Mouse (Mus musculus) layer of hippocampus, postnatal 36 days (tissue): Measurements from ENCODE around the gene Esr2. TPM values are rescaled to one million over a fixed set of nuclear protein-coding genes. Genes with fewer than 3 reads are reported as not detected.
"Not testable (repeated sequence)": the region's sequence is repeated elsewhere in the genome, so short reads cannot be mapped to it uniquely, and the experiment has no call there.

Experiments used
- DNase-seq, 2 experiments: peaks; one replicate each; pipeline ENCODE4 v3.0.0; 2022
- total RNA-seq, 2 experiments: library from RNA; stranded (reverse); gene quantifications; 2 replicates each; pipeline ENCODE4 v1.2.3; 2021

The Esr2 gene
- total RNA-seq, 2 experiments from 2014 or later = 0.13 to 0.25 TPM

DNA sequence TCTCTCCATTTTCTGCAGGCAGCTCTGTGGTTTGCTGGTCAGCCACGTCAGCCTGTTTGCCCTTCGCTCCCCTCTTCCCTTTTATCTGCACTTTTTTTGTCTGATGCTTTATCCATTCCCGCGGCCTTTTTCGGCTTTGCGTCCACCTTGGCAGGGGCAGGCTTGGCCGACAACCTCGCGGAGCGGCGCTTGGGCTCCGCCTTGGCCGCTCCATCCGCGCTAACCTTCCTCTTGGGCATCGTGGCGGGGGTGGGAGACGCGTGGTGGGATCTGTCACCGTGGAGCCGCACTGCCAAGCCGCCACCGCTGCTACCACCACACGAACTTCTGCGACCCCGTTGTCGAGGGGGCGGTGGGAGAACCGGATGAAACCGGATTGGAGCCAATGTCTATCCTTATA, 24.7 kb downstream of the Esr2 start:
- DNase-seq = not testable (repeated sequence)

DNA sequence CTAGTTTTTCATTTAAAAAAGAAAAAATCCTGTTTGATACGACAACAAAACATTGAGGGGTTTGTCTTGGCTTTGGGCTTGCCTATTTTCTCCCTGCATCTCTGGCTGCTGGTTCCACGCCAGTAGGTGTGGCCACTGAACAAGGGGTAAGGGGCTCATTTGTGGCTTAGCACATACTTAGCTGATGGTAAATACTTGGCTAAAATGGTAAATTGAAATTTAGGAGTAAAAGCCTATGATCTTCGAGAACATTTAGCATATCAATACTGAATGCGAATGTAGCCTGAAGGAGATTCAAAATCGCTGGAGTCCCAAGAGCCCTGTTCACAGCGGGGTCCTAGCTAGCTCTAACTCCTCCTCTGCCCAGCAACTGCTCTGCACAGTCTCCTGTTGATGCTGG, 40.4 kb downstream of the Esr2 start:
- no peak for DNase-seq

DNA sequence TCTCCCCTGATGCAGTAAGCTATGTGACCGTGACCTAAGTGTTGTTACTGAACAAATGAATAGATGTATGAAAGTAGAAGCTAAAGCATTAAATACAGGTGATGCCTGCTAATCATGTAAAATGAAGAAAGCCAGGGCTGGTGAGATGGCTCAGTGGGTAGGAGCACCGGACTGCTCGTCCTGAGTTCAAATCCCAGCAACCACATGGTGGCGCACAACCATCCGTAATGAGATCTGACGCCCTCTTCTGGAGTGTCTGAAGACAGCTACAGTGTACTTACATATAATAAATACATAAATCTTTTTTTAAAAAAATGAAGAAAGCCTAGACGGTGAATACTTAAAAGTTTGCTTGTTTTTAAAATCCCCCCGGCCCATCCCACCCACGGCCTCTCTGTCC, 44.0 kb downstream of the Esr2 start:
- DNase-seq = not testable (repeated sequence)

DNA sequence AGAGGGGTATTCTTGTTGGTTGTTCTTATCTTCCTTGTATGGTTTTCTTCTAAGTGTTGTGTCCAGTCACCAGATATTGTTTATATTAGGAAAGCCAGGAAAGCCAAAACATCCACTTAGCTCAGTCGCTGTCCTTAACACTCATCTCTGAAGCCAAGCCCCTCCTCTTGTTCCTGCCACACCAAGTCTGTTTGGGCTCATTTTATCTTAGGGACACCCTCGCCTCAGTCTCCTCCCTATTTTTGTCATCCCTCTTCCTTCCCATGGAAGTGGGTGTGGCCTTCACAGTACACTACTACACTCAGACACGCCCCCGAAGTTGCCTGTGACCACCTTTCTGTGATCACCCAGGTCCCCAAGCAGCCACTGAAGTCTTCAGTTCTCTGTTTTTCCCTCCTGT, 44.5 kb downstream of the Esr2 start:
- no peak for DNase-seq

DNA sequence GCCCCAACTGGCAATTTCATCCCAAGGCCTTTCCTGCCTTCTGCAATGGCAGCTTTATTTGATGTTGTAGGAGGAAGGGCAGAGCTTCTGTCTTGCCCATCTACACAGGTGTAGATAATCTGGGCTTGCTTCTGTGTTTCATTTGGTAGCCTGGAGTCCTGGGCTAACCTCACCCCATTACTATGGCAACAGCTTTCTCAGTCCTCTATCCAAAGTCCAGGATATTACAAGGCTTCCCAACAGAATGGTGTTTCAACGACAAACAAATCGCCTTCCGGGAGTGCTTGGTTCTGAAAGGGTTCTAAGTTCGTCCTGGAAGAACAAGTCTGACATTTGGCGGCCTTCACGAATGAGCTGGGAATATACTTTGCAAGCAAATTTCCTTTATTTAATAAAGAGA, 46.2 kb downstream of the Esr2 start:
- DNase-seq = no peak

DNA sequence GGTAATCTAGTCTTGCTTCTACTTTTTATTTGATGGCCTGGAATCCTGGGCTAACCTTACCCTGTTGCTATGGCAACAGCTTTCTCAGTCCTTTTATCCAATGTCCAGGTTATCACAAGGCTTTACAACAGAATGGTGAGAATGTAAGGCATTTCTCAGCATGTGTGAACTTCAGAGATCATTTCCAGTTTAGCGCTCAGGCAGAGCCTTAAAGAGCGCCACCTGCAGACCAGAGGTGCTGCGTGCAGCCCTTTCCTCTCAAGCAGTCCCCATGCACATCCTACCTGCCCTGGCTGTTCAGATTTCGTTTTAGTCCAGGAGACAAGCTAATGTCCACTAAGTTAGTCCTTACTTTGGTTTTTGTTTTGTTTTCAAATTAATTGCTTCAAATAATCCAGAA, 46.8 kb downstream of the Esr2 start:
- DNase-seq = no peak

DNA sequence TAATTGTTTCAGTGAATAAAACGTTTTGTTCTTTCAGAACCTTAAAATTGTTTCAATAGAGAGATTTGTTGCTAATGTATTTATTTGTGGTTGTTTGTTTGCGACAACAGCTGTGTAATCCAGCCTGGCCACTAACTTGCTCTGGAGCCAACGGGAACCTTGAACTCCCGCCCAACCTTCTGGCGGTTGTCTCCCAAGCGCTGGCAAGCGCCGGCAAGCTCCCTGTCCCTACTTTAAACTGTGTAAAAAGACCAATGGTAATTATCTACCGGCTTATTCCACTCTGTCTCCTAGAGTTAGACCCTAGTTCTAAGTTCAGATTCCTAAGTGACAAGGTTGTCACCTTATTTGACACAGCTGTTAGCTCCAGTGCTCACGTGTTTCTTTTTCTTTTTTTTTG, 48.2 kb downstream of the Esr2 start:
- DNase-seq = peak; percentile 11 to 27

DNA sequence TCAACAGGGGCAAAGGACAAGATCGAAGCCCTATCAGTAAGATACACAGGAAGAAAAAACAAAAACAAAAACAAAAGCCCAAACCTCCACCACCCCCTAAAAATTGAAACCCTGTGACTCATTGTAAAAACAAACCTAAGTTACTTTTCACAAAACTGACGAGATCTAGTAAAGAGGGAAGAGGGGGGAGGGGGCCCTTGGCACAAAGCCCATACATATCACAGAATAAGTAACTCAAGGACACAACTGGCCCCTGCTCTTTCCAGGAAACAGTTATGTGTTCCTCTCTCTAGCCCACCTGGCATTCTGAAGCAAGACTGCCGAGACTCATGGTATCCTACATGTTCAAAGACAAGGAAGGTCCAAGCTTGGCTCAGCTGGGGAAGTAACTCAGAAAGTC, 48.8 kb downstream of the Esr2 start:
- DNase-seq = no peak

DNA sequence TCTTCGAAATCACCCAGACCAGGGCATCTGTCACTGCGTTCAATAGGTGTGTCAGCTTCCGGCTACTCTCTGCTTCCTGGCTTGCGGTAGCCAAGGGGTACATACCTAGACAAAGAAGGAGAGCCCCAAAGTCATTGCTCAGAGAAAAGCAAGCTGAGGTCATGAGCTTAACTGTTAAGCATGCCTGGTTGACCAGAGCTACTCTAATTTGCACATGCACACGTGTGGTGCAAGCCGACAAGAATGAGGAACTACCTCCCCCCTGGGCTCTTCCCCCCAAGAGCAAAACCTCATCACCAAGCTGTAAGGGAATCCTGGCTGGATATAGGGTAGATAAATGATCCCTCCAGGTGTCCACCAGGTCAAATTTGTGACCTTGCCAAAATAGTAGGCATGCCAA, 53.8 kb downstream of the Esr2 start:
- DNase-seq = no peak

DNA sequence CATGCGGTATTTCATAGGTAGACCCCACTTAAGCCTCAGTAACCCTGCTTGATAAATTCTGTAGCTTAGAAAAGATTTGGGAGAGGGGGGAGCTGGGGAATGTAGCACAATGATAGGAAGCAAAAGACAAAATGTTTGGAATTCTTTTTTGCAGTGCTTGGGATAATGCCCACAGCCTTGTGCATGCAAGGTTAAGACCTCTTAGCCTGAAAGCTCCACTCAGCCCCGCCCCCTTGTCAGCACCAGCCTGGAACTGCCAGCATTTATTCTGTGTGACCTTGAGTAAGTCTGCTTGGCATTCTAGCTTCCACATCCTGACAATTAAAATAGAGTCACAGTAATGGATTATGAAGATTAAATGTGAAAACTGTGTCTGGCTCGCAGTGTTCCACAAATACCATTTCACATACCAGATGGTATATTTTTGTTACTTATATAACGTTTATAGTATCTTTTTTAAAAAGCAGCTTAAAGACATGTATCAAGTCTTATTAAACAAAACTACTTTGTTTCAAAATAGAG, 59.4 kb downstream of the Esr2 start:
- DNase-seq = no peak

DNA sequence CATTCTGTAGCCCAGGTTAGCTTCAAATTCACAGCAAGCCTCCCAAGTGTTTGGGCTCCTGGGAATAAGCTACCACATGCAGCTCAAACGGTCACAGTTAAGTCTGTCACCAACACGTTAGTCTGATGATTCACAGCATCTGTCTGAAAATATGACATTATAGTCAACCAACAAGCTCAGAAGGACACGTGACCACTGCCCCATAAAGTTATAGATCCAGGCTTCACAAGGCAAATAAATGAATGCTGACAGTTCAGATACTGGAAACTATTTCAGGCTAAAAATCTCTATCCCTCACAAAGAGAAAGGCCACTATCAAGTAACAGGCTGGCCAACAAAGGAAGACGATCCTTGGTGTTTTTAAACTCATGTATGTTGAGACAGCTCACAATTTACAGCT, 60.5 kb downstream of the Esr2 start:
- DNase-seq = no peak

DNA sequence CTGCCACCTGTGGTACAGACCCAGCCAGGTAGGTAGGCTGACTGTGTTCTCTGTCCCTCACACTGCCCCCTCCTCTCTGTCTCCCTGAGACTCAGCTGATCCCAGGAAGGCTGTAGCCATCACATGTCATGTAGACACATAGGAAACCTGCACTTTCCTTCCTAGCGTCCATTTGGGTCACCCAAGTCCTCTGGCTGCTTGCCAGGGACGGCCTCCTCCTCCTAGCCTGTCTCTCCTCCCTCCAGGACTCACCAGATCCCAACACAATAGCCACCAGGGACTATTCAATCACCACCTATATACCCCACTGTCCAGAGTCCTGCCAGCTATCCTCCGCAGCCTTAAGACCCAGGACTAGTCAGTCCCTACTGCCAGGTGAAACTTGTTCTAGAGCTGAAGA, 66.0 kb downstream of the Esr2 start:
- DNase-seq = no peak

DNA sequence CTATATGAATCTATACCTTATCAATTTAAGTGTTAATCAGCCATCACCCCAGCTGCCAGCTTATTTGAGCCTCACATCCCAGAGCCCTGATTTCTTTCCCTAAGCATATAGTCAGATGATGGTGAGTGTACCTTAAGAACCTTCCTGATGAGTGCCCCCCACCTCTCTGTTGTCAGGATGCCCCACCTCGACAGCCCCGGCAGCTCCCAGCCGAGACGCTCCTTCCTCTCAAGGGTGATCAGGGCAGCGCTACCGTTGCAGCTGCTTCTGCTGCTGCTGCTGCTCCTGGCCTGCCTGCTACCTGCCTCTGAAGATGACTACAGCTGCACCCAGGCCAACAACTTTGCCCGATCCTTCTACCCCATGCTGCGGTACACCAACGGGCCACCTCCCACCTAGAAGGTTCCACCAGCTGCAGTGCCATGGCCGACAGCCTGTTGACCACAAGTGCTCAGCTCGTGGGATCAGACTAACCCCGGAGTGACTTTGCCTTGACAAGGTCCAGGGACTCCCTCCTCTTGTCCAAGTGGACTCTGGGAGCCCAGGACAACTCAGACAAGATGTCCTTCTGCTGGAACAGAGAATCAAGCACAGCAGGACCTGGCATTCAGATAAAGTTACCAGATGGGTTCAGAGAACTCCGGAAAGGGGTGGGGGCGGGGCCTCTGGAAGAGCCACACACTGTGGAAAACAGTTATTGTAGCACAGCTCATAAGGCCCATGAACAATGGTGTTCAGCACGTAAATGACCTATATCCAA, 67.2 kb downstream of the Esr2 start:
- DNase-seq = no peak

DNA sequence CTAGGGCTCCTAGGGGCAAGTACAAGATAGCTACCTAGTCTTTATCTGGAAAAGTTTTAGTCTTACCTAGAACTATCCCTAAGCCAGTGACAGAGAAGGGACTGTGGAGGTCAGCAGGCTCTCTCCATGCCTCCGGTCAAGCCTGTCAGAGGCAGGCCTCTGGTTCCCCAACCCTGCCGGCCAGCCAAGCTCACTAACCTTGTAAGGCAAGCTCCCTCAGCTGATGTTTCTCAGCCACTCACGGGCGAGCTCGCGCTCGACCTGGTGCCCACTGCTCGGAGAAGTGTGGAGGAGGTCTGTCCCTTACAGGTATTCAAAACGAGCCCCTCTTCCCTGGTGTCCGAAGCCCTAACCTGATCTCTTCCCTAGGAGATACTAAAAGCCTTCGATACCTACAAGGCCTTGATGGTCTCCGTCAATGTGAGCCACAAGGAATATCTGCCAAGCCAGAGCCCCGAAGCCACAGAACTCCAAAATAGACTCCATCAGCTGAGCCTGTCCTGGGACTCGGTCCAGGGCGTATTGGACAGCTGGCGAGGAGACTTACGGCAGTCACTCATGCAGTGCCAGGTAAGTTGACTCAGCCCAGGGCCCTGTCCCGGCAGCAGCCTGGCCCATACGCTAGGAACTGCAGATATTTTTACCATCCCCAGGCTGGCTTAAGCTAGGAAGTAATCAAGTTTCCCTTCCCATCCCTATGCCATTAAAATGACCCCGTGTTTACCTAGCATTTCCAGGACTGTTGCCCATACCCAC, 72.3 kb downstream of the Esr2 start:
- DNase-seq = no peak

DNA sequence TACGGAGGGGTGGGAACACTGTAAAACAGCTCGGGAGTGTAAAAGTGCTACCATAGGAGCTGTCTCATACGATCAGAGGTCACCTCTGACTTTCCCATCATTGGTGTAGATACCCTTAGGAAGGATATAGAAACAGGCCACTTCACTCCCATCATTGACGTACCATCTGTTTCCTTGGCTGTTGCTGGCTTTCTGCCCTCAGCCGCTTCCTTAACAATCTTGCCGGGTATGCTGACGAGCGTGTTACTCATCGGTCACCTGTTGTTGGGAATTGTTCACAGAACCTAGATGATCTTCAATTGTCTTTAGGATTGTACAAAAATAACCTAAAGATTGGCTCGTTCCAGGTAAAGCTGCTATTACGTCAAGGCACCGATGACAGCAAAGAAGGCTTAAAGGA, 74.4 kb downstream of the Esr2 start:
- DNase-seq = peak; percentile 28 to 30

DNA sequence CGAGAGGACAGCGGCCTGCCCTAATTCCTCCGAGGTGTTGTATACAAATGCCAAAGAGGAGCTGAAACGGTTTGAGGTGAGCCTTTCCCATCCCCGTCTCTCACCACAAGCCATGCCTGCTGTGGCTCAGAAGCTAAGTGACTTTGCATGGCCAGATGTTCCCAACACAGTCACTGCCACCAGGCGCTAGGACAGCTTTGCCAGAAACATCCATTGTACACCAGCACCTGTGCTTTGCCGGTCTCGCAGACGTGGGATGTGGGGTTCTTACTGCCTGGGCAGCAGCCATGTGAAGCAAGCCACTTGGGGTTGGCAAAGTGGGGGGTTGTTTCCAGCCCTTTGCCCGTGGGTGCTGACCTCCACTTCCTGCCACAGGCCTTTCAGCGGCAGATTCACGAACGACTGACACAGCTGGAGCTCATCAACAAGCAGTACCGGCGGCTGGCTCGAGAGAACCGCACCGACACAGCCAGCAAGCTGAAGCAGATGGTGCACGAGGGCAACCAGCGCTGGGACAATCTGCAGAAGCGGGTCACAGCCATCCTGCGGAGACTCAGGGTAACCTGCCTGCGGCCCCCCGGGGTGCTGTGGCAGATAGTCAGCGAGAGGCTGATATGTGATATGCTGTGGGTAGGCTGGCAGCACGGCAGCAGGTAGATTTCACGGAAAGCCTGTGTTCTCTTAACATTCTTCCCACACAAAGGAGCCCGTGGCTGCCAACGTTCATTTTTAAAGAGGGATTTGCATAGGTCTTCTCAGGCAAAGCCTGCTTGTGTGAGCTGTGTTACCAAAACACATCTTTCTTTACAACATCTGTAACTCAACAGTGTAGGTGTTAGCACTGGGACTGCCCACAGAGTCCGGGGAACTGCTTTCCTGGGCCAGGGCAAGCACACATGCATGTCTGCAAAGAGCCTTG, 81.7 kb downstream of the Esr2 start:
- no peak for DNase-seq

DNA sequence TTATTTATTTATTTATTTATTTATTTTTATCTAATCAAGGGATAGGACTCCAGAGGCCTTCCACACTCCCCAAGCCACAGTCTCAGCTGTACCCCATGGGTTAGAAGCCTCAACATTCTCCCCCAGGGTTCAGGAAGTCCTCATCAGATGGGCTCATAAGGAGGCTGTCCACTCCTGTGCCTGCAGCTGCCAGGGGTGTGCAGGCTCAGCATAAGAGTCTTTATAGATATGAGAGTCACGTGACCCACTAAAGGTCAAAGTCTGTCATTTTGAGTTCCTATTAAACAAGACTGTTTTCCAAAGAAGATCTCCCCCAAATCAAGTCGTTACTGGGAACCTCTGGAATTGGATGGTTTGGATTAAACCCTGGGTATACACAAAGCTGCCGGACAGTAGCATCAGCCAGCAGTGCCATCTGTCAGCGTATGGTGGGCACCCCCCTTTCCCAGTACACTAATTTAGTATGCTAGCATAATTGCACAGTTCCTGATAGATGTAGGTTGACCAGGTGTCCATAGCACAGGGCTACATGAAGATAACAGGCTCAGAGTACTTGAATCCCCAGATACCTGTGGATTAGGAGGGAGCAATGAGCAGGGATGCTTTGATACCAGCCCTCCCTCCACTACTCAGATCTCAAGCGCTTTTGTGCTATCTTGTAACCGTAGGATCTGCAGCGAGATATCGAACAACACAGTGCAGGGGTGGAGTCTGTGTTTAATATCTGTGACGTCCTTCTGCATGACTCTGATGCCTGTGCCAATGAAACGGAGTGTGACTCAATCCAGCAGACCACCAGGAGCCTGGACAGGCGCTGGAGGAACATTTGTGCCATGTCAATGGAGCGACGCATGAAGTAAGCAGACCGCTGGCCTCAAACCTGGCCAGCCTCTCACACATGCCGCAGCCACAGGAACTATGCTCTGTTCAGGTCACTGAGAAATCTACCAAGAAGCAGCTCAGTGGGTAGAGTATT, 83.2 kb downstream of the Esr2 start:
- DNase-seq = no peak

DNA sequence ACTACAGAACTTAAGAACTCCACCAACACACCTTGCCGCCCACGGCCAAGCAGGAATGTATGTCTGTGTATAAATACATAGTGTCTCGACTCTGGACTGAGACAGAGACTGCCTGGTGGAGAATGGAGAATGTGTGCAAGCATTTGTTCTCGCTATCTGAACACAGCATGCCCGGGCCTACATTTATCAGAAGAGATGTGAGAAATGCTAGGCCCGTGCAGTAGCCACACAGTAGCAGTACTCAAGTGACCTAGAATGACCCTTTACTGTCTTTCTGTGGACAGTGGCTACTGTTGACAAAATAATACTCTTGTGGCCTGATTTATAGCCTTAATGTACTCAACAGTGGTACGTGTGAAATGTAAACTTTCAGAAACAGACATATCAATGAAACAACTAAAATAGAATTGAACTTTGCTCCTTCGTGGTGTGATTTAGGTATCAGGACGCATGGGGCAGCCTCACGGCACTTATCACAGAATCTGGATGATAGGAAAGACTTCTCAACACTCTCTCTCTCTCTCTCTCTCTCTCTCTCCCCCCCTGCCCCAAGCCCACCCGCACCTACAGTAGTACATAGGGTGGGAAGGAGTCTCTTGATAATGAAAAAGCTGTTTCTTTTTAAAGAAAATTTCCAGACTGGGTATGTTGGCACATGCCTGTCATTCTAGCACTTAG, 84.1 kb downstream of the Esr2 start:
- DNase-seq = no peak

DNA sequence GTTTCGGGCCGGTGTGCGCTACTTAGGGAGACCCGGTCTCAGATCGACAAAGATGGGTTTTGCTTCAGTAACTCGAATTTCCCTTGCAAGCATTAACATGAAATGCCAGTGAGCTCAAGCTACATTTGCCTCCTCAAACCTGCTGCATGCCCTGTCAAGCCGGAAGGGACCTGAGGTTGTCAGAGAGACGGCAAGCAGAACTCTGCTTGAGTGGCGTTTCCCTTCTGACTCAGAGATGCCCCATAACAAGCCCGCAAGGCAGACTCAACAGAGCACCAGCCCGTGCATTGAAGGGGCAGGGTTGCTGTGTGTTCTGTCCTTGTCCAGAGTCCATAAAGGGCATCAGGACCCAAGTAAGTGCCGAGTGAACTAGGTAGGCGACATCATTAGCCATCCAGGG, 90.0 kb downstream of the Esr2 start:
- DNase-seq = no peak

DNA sequence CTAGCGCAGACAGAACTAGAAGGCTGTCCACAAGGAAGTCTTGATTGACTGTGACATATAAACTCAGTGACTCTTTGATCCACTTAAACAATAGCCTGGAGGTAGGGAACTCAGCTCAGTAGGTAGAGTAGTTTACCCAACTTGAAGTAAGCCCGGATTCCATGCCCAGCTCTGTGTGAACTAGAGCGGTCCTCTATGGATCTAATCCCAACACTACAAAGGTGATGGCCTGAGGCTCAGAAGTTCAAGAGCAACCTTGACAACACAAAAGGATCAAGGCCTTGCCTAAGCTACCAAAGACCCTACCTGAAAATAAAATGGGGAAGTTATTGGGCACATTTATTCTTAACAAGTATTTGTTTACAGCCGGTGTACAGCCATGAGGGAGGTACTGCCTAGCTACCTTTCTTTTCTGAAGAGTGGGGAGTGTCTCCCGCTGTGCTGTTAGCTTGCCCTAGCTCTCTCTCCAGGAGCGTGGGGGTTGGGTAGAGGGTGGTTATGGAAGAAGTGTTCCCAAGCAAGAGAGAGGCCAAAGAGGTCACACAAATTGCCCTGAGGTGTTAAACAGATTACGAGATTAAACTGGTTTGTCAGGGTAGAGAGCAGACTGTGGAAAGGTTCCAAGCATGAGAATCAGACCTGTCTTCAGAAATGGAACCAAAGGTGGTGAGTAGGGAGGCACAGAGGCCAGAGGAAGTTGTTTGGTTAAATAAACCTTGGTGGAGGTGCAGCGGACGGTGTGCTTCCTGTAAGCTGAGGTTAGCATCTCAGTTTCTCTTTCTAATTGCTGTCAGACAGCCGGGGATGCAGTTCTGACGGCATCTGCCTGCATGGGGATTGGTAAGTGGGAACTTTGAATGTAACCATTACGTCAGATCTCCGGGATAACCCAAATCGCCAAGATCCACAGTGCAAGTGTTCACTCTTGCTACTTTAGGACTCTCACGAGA, 90.8 kb downstream of the Esr2 start:
- no peak for DNase-seq
